Mouse (Mus musculus) fat pad, adult 2 months (tissue): ENCODE data around the gene Slc50a1.

Experiments used
- DNase-seq: peaks from one replicate; pipeline ENCODE4 v3.0.0-alpha.2; 2011; ENCODE audit warnings: low read depth, low spot score; ENCODE audit errors: extremely low read depth

Slc50a1 gene

GRCm38 (mm10) chr3:89268916-89269315 lies 1.5 kb downstream of the Slc50a1 start:
- no peak for DNase-seq

- no peak for DNase-seq
These were observed 3.9 kb downstream of the Slc50a1 start for GRCm38 (mm10) chr3:89266439-89266893.

GRCm38 (mm10) chr3:89262417-89262816 lies 8.0 kb downstream of the Slc50a1 start:
- DNase-seq: no peak

- no peak for DNase-seq
These were observed 10.2 kb downstream of the Slc50a1 start for GRCm38 (mm10) chr3:89260211-89260610.

GRCm38 (mm10) chr3:89259076-89259475 lies 11.3 kb downstream of the Slc50a1 start, which contains the start of gene Dpm3:
Dpm3 (plus strand) TSS chr3:89259358.
- DNase-seq: no peak

- DNase-seq: no peak
These were observed 14.2 kb downstream of the Slc50a1 start for GRCm38 (mm10) chr3:89256177-89256576.

GRCm38 (mm10) chr3:89254994-89255393 lies 15.4 kb downstream of the Slc50a1 start:
- DNase-seq: no peak

GRCm38 (mm10) chr3:89251365-89251895 lies 18.9 kb downstream of the Slc50a1 start:
- DNase-seq: no peak

- no peak for DNase-seq
These were observed 19.8 kb downstream of the Slc50a1 start for GRCm38 (mm10) chr3:89250435-89251040.

- no peak for DNase-seq
These were observed 22.9 kb downstream of the Slc50a1 start for GRCm38 (mm10) chr3:89247466-89247865.

GRCm38 (mm10) chr3:89246261-89247100 lies 23.9 kb downstream of the Slc50a1 start, which contains the start of gene Trim46:
Trim46 (minus strand) TSS chr3:89246309.
- no peak for DNase-seq

- DNase-seq: no peak
These were observed 24.6 kb downstream of the Slc50a1 start, which contains the start of gene Krtcap2 for GRCm38 (mm10) chr3:89245688-89246171. Krtcap2 (plus strand) TSS chr3:89245966.

GRCm38 (mm10) chr3:89244982-89245687 lies 25.2 kb downstream of the Slc50a1 start:
- no peak for DNase-seq

GRCm38 (mm10) chr3:89244158-89244981 lies 26.0 kb downstream of the Slc50a1 start:
- DNase-seq: no peak

- no peak for DNase-seq
These were observed 26.8 kb downstream of the Slc50a1 start for GRCm38 (mm10) chr3:89243609-89244008.

GRCm38 (mm10) chr3:89242331-89242895 lies 28.0 kb downstream of the Slc50a1 start:
- DNase-seq: no peak

- no peak for DNase-seq
These were observed 31.9 kb downstream of the Slc50a1 start for GRCm38 (mm10) chr3:89238494-89238893.

GRCm38 (mm10) chr3:89237682-89238081 lies 32.7 kb downstream of the Slc50a1 start:
- no peak for DNase-seq

GRCm38 (mm10) chr3:89236516-89236915 lies 33.9 kb downstream of the Slc50a1 start:
- no peak for DNase-seq
